Mouse (Mus musculus) liver, embryonic 11.5 days (tissue): ENCODE results near the gene Rgl2. TPM values are rescaled to one million over a fixed set of nuclear protein-coding genes. Genes with fewer than 3 reads are reported as not detected.
"Not testable (repeated sequence)": the region's sequence is repeated elsewhere in the genome, so short reads cannot be mapped to it uniquely, and the experiment has no call there.

Experiments
- ATAC-seq: fragments of 200-750 bp; cut with Nextera tagmentation; replicated peaks from 2 replicates; pipeline ENCODE4 v1.8.0; 2017; ENCODE audit warnings: moderate number of reproducible peaks, mild to moderate bottlenecking, moderate TSS enrichment, moderate library complexity; ENCODE audit not compliant: low FRiP score
- DNase-seq: peaks from one replicate; pipeline ENCODE4 v3.0.0-alpha.2; 2017; ENCODE audit warnings: low spot score
- H3K27ac ChIP-seq: fragments of 300-500 bp; sonication (generic); 2 replicates; pipeline ENCODE4 v1.5.1; 2014; ENCODE audit warnings: mild to moderate bottlenecking, low read depth, low read length, control low read depth
- H3K27me3 ChIP-seq: fragments of 300-500 bp; sonication (generic); replicated peaks from 2 replicates; pipeline ENCODE4 v1.6.1; 2014; ENCODE audit warnings: low read length, mixed read lengths; ENCODE audit not compliant: control insufficient read depth, insufficient read depth
- H3K36me3 ChIP-seq: fragments of 300-500 bp; sonication (generic); 2 replicates; pipeline ENCODE4 v1.6.1; 2014; ENCODE audit warnings: mild to moderate bottlenecking, low read length, moderate library complexity, mixed read lengths; ENCODE audit not compliant: control insufficient read depth, insufficient read depth
- H3K4me1 ChIP-seq: fragments of 300-500 bp; sonication (generic); replicated peaks from 2 replicates; pipeline ENCODE4 v1.6.1; 2014; ENCODE audit warnings: low read length, mixed read lengths; ENCODE audit not compliant: control insufficient read depth, insufficient read depth
- H3K4me2 ChIP-seq: fragments of 300-500 bp; sonication (generic); 2 replicates; pipeline ENCODE4 v1.6.1; 2014; ENCODE audit warnings: mild to moderate bottlenecking, control low read depth, moderate library complexity
- H3K4me3 ChIP-seq: fragments of 300-500 bp; sonication (generic); 2 replicates; pipeline ENCODE4 v1.5.1; 2014; ENCODE audit warnings: low read depth, low read length, control low read depth
- H3K9ac ChIP-seq: fragments of 300-500 bp; sonication (generic); 2 replicates; pipeline ENCODE4 v1.6.1; 2014; ENCODE audit warnings: low read depth, low read length, control low read depth
- H3K9me3 ChIP-seq: fragments of 300-500 bp; sonication (generic); 2 replicates; pipeline ENCODE4 v1.6.1; 2016; ENCODE audit warnings: low read length, inconsistent platforms, mixed read lengths; ENCODE audit not compliant: control insufficient read depth
- WGBS: fragments of 180-500 bp; shearing (Covaris S2); extraction: QIAGEN DNeasy Blood & Tissue Kit; methylation state at CpG from one replicate; pipeline ENCODE4 v1.1.7; 2014; 5-methylcytosine and 5-hydroxymethylcytosine counted together
- polyA plus RNA-seq: library from polyadenylated mRNA; unstranded; fragments of >200 nt; fragmentation: Nextera tagmentation; extraction: Ambion mirVana; gene quantifications from 2 replicates; pipeline ENCODE4 v1.2.1, GENCODE M21; 2014

Rgl2 gene
- polyA plus RNA-seq, 1 experiment from 2014 or later, result 25.6 TPM

- peak overlapping the region; percentile 37 for H3K4me2 ChIP-seq
- DNase-seq (no peak), ATAC-seq (no peak)
- H3K9me3 ChIP-seq, result no peaks in the 10 kb centered on the region
- H3K4me1 ChIP-seq, result peaks cover 36% of the 10 kb centered on the region
- peak overlapping the region; percentile 54 for H3K27ac ChIP-seq
- no peak overlapping the region for H3K4me3 ChIP-seq
- no peak overlapping the region for H3K9ac ChIP-seq
- 57% methylated on average over 7 of the region's 7 CpGs for WGBS
- H3K36me3 ChIP-seq, result no peaks in the 10 kb centered on the region
- H3K27me3 ChIP-seq, result no peaks in the 10 kb centered on the region
Measured at GRCm38 (mm10) chr17:33902491-33902890, 26.9 kb upstream of the Rgl2 start.

GRCm38 (mm10) chr17:33903911-33904651 lies 25.3 kb upstream of the Rgl2 start:
- not testable (repeated sequence) for H3K9me3 ChIP-seq, H3K9ac ChIP-seq, H3K4me3 ChIP-seq, H3K27me3 ChIP-seq, H3K36me3 ChIP-seq, ATAC-seq, H3K4me2 ChIP-seq, DNase-seq
- H3K4me1 ChIP-seq, result peaks cover 37% of the 10 kb centered on the region
- WGBS, result 68% methylated on average over 6 of the region's 6 CpGs
- H3K27ac ChIP-seq, result 0 out of 2 replicates have a peak overlapping the region, but pooled peaks have one; percentile 11

- not testable (repeated sequence) for H3K9me3 ChIP-seq, H3K27me3 ChIP-seq, H3K4me2 ChIP-seq, DNase-seq, ATAC-seq, H3K36me3 ChIP-seq, H3K27ac ChIP-seq, H3K9ac ChIP-seq, H3K4me3 ChIP-seq
- 58% methylated on average over 3 of the region's 4 CpGs for WGBS
- H3K4me1 ChIP-seq, result peaks cover 35% of the 10 kb centered on the region
Measured at GRCm38 (mm10) chr17:33904835-33905234, 24.5 kb upstream of the Rgl2 start, which contains the start of gene Platr17. Gene Platr17, plus strand, starts transcription at chr17:33905135.

- WGBS, result under 1% methylated on average over 42 of the region's 44 CpGs
- ATAC-seq (peak; percentile 47), DNase-seq (peak; percentile 71)
- Histone ChIP-seq H3K9me3 (no peaks in the 10 kb centered on the region), H3K27ac (peak overlapping the region; percentile 94), H3K4me1 (peaks cover 16% of the 10 kb centered on the region), H3K4me3 (peak overlapping the region; percentile 94), H3K27me3 (no peaks in the 10 kb centered on the region), H3K9ac (peak overlapping the region; percentile 72), H3K4me2 (peak overlapping the region; percentile 98), H3K36me3 (peaks cover 26% of the 10 kb centered on the region)
Measured at GRCm38 (mm10) chr17:33908331-33909076, 20.8 kb upstream of the Rgl2 start.

GRCm38 (mm10) chr17:33909077-33909868 lies 20.1 kb upstream of the Rgl2 start, which contains the start of gene Daxx:
Gene Daxx, plus strand, starts transcription at chr17:33909414.
- under 1% methylated on average over 68 of the region's 68 CpGs for WGBS
- Histone ChIP-seq H3K27me3 (no peaks in the 10 kb centered on the region), H3K4me3 (peak within 1 kb of the TSS; percentile 94), H3K4me2 (peak within 1 kb of the TSS; percentile 98), H3K9me3 (no peaks in the 10 kb centered on the region), H3K9ac (peak within 1 kb of the TSS; percentile 96), H3K36me3 (peaks cover 34% of the 10 kb centered on the region), H3K27ac (peak within 1 kb of the TSS; percentile 94), H3K4me1 (peaks cover 16% of the 10 kb centered on the region)
- ATAC-seq, result peak; percentile 96
- DNase-seq, result peak; percentile 96

- peak overlapping the region; percentile 96 for H3K9ac ChIP-seq
- H3K4me1 ChIP-seq, result peaks cover 17% of the 10 kb centered on the region
- DNase-seq (no peak), ATAC-seq (no peak; the same call in 1 of the 2 replicates)
- no peaks in the 10 kb centered on the region for H3K27me3 ChIP-seq
- H3K9me3 ChIP-seq, result no peaks in the 10 kb centered on the region
- H3K36me3 ChIP-seq, result peaks cover 38% of the 10 kb centered on the region
- under 1% methylated on average over 14 of the region's 14 CpGs for WGBS
- peak overlapping the region; percentile 98 for H3K4me2 ChIP-seq
- peak overlapping the region; percentile 94 for H3K27ac ChIP-seq
- H3K4me3 ChIP-seq, result peak overlapping the region; percentile 94
Measured at GRCm38 (mm10) chr17:33909869-33910250, 19.5 kb upstream of the Rgl2 start.

GRCm38 (mm10) chr17:33910346-33911051 lies 18.8 kb upstream of the Rgl2 start:
- H3K9me3 ChIP-seq, result no peaks in the 10 kb centered on the region
- H3K9ac ChIP-seq, result peak overlapping the region; percentile 96
- H3K4me2 ChIP-seq, result peak overlapping the region; percentile 98
- peaks cover 38% of the 10 kb centered on the region for H3K36me3 ChIP-seq
- peak overlapping the region; percentile 94; the same call in 1 of the 2 replicates for H3K27ac ChIP-seq
- peaks cover 23% of the 10 kb centered on the region for H3K4me1 ChIP-seq
- ATAC-seq (no peak), DNase-seq (no peak)
- 46% methylated on average over 11 of the region's 11 CpGs for WGBS
- H3K27me3 ChIP-seq, result no peaks in the 10 kb centered on the region
- peak overlapping the region; percentile 94 for H3K4me3 ChIP-seq
